Mouse (Mus musculus) layer of hippocampus, adult 9-10 months (tissue): ENCODE measurements around the gene Urah.
A peak's percentile ranks its signal among the peaks of the same experiment; 100 is the strongest.

Source experiments
- DNase-seq: peaks from one replicate; pipeline ENCODE4 v3.0.0; 2022; ENCODE audit warnings: low spot score

Urah gene

GRCm38 (mm10) chr7:140840750-140841735, 6.2 kb downstream of the Urah start:
- no peak for DNase-seq

- no peak for DNase-seq
Observed at GRCm38 (mm10) chr7:140843806-140844205, 9.0 kb downstream of the Urah start.

- peak; percentile 75 for DNase-seq
Observed at GRCm38 (mm10) chr7:140844905-140845665, 10.3 kb downstream of the Urah start, which contains the start of gene Scgb1c1. TSS of gene Scgb1c1 (plus strand) at chr7:140845547.

DNA sequence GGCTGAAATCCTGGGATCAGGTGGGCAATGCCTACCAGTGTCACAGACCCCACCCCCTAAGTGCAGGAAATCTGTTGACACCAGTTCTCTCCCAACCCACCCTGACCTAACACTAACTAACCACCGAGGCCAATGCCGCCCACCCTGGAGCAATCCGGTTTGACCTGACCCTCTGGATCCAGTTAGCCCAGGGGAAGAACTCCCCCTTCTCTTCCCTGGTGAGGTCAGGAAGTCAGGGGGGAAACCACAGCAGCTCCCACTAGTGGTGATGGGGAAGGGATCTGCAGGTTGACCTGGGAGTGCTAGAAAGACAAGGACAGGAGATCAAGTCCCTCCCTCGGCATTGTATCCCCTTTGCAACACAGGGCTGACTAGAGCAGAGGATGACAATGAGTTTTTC, 10.9 kb downstream of the Urah start:
- no peak for DNase-seq

- DNase-seq, result no peak
Observed at GRCm38 (mm10) chr7:140846676-140847075, 11.9 kb downstream of the Urah start.

DNA sequence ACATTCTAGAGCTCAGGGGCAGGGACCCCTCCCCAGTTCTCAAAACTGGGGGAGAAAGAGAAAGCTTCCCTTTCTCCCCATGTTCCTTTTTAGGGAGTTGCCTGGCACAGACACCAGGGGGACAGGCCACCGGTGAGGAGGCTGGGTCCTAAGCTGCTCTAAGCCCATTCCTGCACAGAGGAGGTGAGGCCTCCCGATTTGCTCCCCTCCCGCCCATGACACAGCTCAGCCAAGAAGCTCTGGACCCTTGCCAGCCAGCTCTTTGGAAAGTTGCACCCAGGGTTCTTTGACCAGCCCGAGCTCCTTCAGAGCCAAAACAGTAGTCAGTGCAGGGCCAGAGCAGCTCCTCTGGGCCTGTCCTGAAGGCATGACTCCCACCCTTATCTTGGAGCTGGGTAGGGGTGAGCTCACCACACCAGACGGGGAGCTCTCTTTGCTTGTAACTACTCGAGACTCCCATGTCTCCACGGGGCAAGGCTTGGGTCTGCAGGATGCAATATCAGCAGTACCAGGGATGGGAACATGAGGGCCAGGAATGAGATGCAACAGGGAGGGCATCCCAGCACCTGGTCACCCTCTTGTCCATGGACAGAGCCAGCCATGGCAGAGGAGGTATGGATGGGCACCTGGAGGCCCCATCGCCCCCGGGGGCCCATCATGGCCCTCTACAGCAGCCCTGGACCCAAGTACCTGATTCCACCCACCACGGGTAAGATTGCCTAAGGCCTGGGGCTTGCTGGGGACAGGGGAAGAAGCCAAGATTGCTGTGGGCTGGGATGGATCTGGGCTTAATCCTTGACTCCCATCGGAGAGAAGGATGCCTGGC, 13.2 kb downstream of the Urah start, which contains the start of gene Odf3:
Odf3 (plus strand) TSS at position 51 of the 826 bp plus-strand sequence.
- no peak for DNase-seq

- DNase-seq, result no peak
Observed at GRCm38 (mm10) chr7:140848591-140848990, 13.8 kb downstream of the Urah start.

- no peak for DNase-seq
Observed at GRCm38 (mm10) chr7:140851916-140852315, 17.1 kb downstream of the Urah start.

DNA sequence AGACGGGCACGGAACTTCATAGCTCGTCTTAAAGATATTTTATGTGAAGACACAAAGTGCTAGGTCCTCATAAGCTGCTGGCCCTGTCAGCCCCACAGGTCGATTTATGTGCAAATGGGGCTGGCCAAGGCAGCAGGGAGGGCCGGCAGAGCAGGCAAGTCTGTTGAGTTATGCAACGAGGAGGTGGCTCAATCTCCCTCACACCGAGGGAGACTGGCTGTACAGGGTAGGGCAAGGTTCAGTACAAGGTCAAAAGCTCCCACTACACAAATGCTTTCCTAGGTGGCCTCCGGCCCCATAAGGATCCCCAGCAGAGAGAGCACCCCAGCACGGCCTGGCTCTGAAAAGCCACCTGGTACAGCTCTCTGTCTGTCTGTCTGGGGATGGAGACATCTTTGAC, 18.6 kb downstream of the Urah start:
- no peak for DNase-seq

DNA sequence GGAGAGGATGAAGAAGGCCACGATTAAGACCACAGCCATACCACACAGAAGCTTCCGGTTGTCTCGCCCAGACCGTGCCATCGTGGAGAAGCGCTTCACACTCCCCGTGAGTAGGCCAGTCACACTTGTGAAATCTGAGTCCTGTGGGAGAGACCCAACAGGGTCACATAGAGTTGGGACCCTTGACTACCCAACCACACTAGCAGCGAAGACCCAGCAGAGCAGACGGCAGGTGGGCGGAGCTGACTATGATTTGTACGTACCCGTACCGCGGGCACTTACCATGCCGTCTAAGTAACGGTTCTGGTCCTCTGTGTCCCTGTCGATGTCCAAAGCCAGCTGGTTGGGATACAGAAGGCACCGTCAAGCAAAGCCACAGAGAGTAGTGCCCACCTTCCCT, 19.7 kb downstream of the Urah start:
- DNase-seq, result no peak

GRCm38 (mm10) chr7:140855181-140855580, 20.4 kb downstream of the Urah start:
- no peak for DNase-seq

DNA sequence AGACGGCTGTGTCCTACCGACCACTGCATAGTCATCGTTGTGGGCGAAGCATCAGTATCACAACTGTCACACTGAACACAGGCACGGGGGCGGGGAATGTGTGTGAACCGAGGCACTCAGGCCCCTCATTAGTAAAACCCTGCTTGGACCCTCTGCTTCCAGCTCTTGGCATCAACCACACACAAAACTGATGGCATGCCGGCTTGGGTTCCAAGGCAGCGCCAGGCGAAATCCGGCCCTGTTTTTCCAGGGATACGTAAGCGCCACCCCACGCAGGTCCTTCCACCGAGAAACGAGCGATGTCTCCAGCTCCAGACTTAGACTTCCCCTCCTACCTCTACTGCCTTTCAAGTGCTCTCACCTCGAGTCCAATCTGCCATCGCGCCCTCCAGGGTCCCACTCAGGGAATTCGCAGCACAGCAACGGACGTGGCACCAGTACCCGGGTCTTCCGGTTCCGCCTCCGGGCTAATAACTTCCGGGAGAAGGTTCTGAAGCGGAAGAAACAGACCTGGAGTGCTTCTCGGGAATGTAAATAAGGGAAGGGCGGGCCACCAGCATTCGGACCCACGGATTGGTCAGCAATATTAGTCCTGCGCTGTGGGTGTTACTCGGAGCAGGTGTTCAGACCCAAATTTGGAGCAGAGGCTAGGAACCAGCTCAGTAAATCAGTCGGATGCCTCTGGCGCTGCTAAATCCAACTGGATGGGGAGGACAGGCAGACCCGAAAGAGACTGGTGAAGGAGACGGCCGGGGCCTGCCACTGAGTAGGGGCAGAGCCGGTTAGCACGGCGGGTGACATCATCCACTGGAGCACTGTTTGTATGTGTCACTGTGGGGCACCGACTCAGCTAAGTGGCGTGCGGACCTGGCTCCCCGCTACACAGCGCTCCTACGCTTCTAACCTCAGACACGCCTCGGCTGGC, 21.3 kb downstream of the Urah start, which contains the start of gene Gm45785:
Gm45785 (minus strand) TSS at position 472 of the 925 bp plus-strand sequence.
- DNase-seq, result peak; percentile 75

DNA sequence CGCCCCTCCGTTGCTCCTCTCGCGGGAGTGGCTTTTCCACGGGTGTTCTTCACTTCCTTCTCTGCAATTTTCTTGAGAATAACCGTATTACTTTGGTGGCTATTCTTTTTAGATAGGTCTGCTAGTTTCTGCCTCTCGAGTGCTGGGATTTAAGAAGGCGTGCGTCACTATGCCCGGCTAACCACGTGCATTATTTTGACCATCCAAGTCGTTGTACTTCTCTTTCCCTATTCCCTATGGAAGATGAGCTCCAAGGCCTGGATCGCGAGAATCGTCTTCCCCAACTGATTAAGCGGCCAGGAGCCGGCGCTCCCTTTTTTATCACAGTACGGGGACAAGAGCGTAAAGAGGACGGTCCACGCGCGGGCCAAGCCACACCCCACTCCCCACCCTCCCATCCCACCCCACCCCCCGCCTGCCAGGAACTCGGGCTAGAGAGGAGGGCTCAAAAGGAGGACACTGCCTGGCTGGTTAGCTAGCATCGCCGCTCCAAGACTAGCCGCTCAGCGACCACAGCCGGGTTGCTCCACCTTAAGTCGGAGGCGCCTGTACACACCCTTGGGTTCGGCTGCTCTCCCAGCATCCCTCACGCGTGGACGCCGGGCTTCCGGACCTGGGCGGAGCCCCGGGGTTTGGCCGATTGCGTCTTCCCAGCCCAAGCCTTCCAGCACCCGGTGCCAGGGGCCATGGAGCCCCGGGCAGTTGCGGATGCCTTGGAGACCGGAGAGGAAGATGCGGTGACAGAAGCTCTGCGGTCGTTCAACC, 22.1 kb downstream of the Urah start, which contains the start of gene Ric8a:
Ric8a (plus strand) TSS at position 173 of the 765 bp plus-strand sequence.
- peak; percentile 69 for DNase-seq

DNA sequence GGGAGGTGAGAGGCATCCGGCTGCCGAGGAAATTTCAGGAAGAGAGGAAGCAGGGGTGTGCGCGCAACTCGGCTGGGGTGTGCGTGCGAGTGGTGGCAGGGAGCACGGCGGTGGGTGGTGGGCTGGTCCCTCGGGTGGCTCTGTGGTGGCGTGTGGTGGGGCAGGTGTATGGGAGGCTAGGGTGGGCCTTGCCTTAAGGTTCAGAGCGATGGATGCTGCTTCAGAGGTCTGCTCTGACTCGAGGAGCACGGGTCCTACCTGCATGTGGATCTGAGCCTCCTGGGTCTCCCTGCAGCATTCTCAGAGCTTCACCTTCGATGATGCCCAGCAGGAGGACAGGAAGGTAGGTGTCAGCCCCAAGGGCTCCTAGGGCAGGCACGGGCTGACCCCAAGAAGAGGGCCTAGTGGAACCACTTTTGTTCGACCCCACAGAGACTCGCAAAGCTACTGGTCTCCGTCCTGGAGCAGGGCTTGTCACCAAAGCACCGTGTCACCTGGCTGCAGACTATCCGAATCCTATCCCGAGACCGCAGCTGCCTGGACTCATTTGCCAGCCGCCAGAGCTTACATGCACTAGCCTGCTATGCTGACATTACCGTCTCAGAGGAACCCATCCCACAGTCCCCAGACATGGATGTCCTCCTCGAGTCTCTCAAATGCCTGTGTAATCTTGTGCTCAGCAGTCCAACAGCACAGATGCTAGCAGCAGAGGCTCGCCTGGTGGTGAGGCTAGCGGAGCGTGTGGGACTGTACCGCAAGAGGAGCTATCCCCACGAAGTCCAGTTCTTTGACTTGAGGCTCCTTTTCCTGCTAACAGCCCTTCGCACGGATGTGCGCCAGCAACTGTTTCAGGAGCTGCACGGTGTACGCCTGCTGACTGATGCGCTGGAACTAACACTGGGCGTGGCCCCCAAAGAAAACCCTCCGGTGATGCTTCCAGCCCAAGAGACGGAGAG, 23.0 kb downstream of the Urah start, which contains the start of gene Bet1l:
Bet1l (minus strand) TSS at position 28 of the 956 bp plus-strand sequence.
- DNase-seq, result no peak

DNA sequence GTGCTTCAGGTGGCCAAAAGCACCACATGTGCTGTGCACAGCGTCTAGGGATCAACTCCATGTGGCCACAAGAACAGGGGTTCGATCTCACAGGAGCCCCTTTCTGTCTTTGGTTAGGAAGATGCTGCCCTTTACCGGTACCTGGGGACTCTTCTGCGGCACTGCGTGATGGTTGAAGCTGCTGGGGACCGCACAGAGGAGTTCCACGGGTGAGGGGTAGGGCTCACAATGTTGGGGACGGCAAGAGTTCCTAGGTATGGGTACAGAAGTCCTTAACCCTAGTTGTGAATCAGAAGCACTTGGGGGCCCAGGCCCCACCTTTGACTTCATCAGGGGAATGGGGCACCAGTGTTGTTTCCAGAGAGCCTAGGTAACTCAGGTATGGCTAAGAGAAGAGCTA, 23.9 kb downstream of the Urah start:
- no peak for DNase-seq

- no peak for DNase-seq
Observed at GRCm38 (mm10) chr7:140859997-140860396, 25.2 kb downstream of the Urah start.

DNA sequence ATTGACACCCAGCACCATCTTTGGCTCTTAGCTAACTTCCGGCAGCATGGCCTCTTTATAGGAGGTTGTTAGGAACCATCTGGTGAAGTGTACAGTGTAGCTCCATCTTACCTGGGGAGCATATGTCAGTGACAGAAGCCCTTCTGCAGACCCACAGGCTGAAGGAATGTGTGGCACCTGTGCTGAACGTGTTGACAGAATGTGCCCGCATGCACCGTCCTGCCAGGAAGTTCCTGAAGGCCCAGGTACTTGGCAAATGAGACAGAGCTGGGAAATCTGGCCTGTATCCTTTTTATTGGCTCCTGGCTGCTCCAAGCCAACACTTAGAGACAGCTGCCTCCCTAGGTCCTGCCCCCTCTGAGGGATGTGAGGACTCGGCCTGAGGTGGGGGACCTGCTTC, 25.9 kb downstream of the Urah start:
- no peak for DNase-seq

DNA sequence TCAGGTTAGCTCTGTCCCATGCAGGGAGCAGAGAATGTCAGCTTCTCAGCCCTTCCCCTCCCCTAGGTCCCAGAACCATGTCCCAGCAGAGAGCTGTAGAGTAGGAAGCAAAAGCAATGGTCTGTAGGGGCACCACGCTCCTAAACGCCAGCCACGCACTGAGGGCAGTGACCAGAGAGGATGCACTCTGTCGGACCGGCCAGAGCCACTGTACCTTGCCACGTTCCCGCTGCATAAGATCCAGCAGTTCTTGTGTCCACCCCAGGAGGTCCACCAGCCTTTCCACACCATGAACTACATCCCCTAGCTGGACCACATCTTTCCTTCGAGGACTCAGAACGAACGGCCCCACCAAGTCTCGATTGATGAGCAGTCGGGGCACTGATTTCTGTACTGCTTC, 29.9 kb downstream of the Urah start:
- no peak for DNase-seq

DNA sequence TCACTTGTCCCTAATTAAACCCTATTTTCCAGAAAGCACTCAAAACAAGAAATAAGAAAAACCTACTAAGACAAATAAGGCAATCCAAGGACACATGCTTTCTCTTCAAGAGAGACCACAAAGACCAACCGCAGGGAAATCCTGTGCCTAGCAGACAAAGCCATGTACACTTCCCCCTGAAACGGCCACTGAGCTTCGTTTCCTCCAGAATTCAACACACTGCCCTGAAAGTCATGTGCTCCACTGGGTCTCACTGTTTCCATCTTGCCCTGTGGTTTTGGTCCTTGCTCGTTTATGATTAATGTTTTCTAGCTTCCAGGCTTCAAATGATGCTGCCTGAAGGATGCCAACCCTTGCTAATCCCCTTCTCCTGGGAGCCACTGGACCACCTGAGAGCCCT, 39.4 kb downstream of the Urah start:
- no peak for DNase-seq
